Mouse (Mus musculus): ENCODE measurements at regions not wholly inside any gene's neighbourhood (a gene's known extent, or its start where the extent isn't known, plus 50 kb on each side); places are given as distances from the start of the nearest gene placed in this dataset.

- no peak for TF ChIP-seq CTCF (IDR thresholded peaks at IDR 0.05; ENCODE audit: extremely low read depth, insufficient read length, insufficient replicate concordance, low read depth, low read length)
- no peak for TF ChIP-seq POLR2A (IDR thresholded peaks at IDR 0.05; ENCODE audit: low read depth, low read length)
Observed at GRCm38 (mm10) chr15:27020471-27020870, 125.1 kb upstream of the Fbxl7 start.

Measured in small intestine, adult 2 months (tissue).